Mouse (Mus musculus) midbrain, embryonic 15.5 days (tissue): ENCODE measurements around the gene Ctr9. TPM values are rescaled to one million over a fixed set of nuclear protein-coding genes. Genes with fewer than 3 reads are reported as not detected.

Source experiments
- ATAC-seq: fragments of 200-750 bp; cut with Nextera tagmentation; replicated peaks from 2 replicates; pipeline ENCODE4 v1.8.0; 2017; ENCODE audit warnings: moderate TSS enrichment
- H3K27ac ChIP-seq: fragments of 300-500 bp; sonication (generic); 2 replicates; pipeline ENCODE4 v1.5.1; 2015; ENCODE audit warnings: mild to moderate bottlenecking, inconsistent platforms
- H3K27me3 ChIP-seq: fragments of 300-500 bp; sonication (generic); replicated peaks from 2 replicates; pipeline ENCODE4 v1.6.1; 2015; ENCODE audit warnings: inconsistent platforms
- H3K36me3 ChIP-seq: fragments of 300-500 bp; sonication (generic); replicated peaks from 2 replicates; pipeline ENCODE4 v1.6.1; 2015; ENCODE audit warnings: inconsistent platforms
- H3K4me1 ChIP-seq: fragments of 300-500 bp; sonication (generic); 2 replicates; pipeline ENCODE4 v1.6.1; 2015; ENCODE audit warnings: inconsistent platforms
- H3K4me2 ChIP-seq: fragments of 300-500 bp; sonication (generic); 2 replicates; pipeline ENCODE4 v1.6.1; 2015; ENCODE audit warnings: inconsistent platforms, mild to moderate bottlenecking, moderate library complexity
- H3K4me3 ChIP-seq: fragments of 300-500 bp; sonication (generic); 2 replicates; pipeline ENCODE4 v1.5.1; 2015; ENCODE audit warnings: mild to moderate bottlenecking, inconsistent platforms
- H3K9ac ChIP-seq: fragments of 300-500 bp; sonication (generic); 2 replicates; pipeline ENCODE4 v1.6.1; 2015; ENCODE audit warnings: mild to moderate bottlenecking, inconsistent platforms
- H3K9me3 ChIP-seq: fragments of 300-500 bp; sonication (generic); 2 replicates; pipeline ENCODE4 v1.6.1; 2016; ENCODE audit warnings: inconsistent platforms
- WGBS: fragments of 180-500 bp; shearing (Covaris S2); methylation state at CpG from one replicate; pipeline ENCODE4 v1.1.7; 2015; ENCODE audit warnings: mixed read lengths; 5-methylcytosine and 5-hydroxymethylcytosine counted together
- polyA plus RNA-seq: library from polyadenylated mRNA; unstranded; fragments of >200 nt; fragmentation: Nextera tagmentation; extraction: Ambion mirVana; gene quantifications from 2 replicates; pipeline ENCODE4 v1.2.1, GENCODE M21; 2015

Gene Ctr9
- polyA plus RNA-seq, 1 experiment from 2014 or later, result 91.8 TPM

- 84% methylated on average over 3 of the region's 3 CpGs for WGBS
- ATAC-seq, result no peak
- no peaks in the 10 kb centered on the region for H3K27me3 ChIP-seq
- no peaks in the 10 kb centered on the region for H3K4me1 ChIP-seq
- no peak overlapping the region for H3K27ac ChIP-seq
- no peaks in the 10 kb centered on the region for H3K36me3 ChIP-seq
- H3K4me3 ChIP-seq, result no peak overlapping the region
- no peak overlapping the region for H3K9ac ChIP-seq
- no peaks in the 10 kb centered on the region for H3K9me3 ChIP-seq
- no peak overlapping the region for H3K4me2 ChIP-seq
Measured at GRCm38 (mm10) chr7:111004136-111004840, 24.5 kb upstream of the Ctr9 start.

GRCm38 (mm10) chr7:111014039-111014605 lies 14.6 kb upstream of the Ctr9 start:
- no peaks in the 10 kb centered on the region for H3K27me3 ChIP-seq
- no peaks in the 10 kb centered on the region for H3K9me3 ChIP-seq
- H3K4me2 ChIP-seq, result no peak overlapping the region
- H3K4me3 ChIP-seq, result no peak overlapping the region
- 81% methylated on average over 7 of the region's 7 CpGs for WGBS
- no peak overlapping the region for H3K27ac ChIP-seq
- no peaks in the 10 kb centered on the region for H3K4me1 ChIP-seq
- no peak overlapping the region for H3K9ac ChIP-seq
- H3K36me3 ChIP-seq, result no peaks in the 10 kb centered on the region
- no peak for ATAC-seq

DNA sequence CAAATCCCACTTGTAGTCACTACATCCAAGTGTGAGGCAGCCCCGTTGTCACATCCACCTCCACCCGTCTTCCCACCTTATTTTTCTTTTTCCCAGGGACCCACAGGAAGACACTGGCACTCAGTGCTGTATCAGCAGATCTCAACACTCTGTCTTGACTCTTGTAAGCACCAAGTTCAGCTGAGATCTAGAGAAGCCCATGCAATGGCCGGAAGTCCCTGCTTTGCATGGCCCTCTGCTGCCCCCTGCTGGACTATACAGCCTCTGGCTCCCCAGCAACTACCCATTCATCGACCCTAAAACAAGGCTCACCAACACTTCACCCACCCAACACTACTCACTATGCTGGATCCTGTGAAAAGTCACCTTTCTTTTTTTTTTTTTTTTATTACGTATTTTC lies 13.9 kb upstream of the Ctr9 start:
- H3K4me2 ChIP-seq, result no peak overlapping the region
- 35% methylated on average over 5 of the region's 5 CpGs for WGBS
- no peaks in the 10 kb centered on the region for H3K4me1 ChIP-seq

DNA sequence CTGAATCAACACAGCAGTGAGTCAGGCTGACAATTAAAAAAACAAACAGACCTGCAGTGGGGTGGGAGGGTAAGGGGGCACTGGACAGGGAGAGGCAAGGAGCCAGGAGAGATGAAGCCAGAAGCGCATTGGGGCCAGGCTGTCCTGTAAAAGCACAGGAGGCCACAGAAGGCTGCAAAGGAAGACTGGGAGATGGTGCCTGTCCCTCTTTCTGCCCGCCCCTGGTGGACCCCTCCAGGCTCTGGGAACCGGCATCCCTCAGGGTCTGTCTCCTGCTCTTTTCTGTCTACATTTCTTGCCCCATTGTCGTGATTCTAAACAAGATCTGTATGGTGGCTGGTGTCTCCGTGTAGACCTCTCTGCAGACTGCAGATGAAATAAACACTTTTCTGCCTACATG lies 13.0 kb upstream of the Ctr9 start:
- H3K4me3 ChIP-seq, result no peak overlapping the region
- H3K27me3 ChIP-seq, result no peaks in the 10 kb centered on the region
- 73% methylated on average over 5 of the region's 5 CpGs for WGBS
- no peak overlapping the region for H3K9ac ChIP-seq
- no peak overlapping the region for H3K4me2 ChIP-seq
- H3K36me3 ChIP-seq, result no peaks in the 10 kb centered on the region
- no peaks in the 10 kb centered on the region for H3K4me1 ChIP-seq
- H3K9me3 ChIP-seq, result no peaks in the 10 kb centered on the region
- H3K27ac ChIP-seq, result no peak overlapping the region
- no peak for ATAC-seq

More for the DNA sequence above, 13.9 kb upstream of the Ctr9 start:
- Histone ChIP-seq H3K27me3 (no peaks in the 10 kb centered on the region), H3K4me3 (no peak overlapping the region), H3K36me3 (no peaks in the 10 kb centered on the region), H3K9me3 (no peaks in the 10 kb centered on the region), H3K9ac (no peak overlapping the region), H3K27ac (no peak overlapping the region)
- peak; percentile 80 for ATAC-seq

DNA sequence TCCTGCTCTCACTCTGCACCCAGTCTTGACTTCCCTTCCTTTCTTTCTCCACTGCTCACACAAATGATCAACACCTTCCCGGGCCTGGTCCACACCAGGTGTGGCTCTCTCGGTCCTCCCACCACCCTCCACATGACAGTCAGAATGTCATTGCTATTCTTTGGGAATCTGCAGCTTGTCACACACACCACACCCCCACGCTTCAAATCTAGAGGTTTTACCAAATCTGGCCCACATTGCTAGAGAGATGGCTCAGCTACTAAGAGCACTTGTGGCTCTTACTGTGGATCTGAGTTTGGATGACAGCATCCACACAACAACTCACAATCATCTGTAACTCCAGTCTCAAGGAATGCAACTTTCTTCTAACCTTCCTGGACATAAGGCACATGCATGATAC lies 11.8 kb upstream of the Ctr9 start:
- Histone ChIP-seq H3K4me1 (no peaks in the 10 kb centered on the region), H3K36me3 (no peaks in the 10 kb centered on the region), H3K27me3 (no peaks in the 10 kb centered on the region), H3K27ac (no peak overlapping the region), H3K4me2 (no peak overlapping the region), H3K9ac (no peak overlapping the region), H3K4me3 (no peak overlapping the region), H3K9me3 (no peaks in the 10 kb centered on the region)
- no peak for ATAC-seq
- WGBS, result 89% methylated on average over 3 of the region's 3 CpGs

GRCm38 (mm10) chr7:111020814-111021213 lies 7.9 kb upstream of the Ctr9 start:
- Histone ChIP-seq H3K4me1 (0 out of 2 replicates have a peak, but pooled peaks cover 4% of the 10 kb centered on the region), H3K9me3 (no peaks in the 10 kb centered on the region), H3K27ac (no peak overlapping the region), H3K36me3 (no peaks in the 10 kb centered on the region), H3K4me3 (no peak overlapping the region), H3K4me2 (no peak overlapping the region), H3K27me3 (no peaks in the 10 kb centered on the region), H3K9ac (no peak overlapping the region)
- ATAC-seq, result no peak
- 80% methylated on average over 4 of the region's 4 CpGs for WGBS

- Histone ChIP-seq H3K27me3 (no peaks in the 10 kb centered on the region), H3K4me1 (0 out of 2 replicates have a peak, but pooled peaks cover 4% of the 10 kb centered on the region), H3K4me2 (no peak overlapping the region), H3K9ac (no peak overlapping the region; the same call in 1 of the 2 replicates), H3K27ac (no peak overlapping the region), H3K36me3 (no peaks in the 10 kb centered on the region), H3K9me3 (no peaks in the 10 kb centered on the region), H3K4me3 (no peak overlapping the region)
- no peak for ATAC-seq
- 23% methylated on average over 8 of the region's 8 CpGs for WGBS
Measured at GRCm38 (mm10) chr7:111024068-111024594, 4.6 kb upstream of the Ctr9 start.

- 62% methylated on average over 4 of the region's 4 CpGs for WGBS
- ATAC-seq, result no peak
Measured at GRCm38 (mm10) chr7:111024912-111025311, 3.8 kb upstream of the Ctr9 start.

DNA sequence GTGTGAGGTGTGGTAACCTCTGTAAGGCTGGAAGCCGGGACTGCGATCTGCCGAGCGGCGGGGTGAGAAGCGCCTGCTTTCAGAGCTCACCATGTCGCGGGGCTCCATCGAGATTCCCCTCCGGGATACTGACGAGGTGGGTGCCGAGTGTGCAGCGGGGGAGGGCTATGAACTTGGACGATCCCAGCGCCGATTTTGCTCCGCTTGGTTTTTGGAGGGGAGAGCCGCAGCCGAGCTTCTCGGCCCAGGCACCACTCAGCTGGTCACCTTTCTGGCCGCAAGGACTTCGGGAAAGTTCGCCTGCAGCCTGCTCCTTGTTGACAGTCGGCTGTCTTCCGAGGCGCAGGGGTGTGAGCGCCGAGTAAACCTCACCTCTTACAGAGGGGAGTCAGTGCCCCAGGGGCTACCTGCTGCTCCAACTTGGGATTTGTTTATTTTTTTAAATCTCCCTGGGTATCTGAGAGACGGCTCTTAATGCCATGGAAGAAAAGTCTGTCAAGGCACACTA lies 349 bp downstream of the Ctr9 start:
- Histone ChIP-seq H3K27me3 (no peaks in the 10 kb centered on the region), H3K9ac (peak overlapping the region; percentile 86), H3K36me3 (peaks cover 11% of the 10 kb centered on the region; the same call in 1 of the 2 replicates), H3K4me2 (peak overlapping the region; percentile 85), H3K9me3 (no peaks in the 10 kb centered on the region), H3K4me1 (peaks cover 21% of the 10 kb centered on the region), H3K27ac (peak overlapping the region; percentile 98), H3K4me3 (peak overlapping the region; percentile 98)
- peak; percentile 60; the same call in 1 of the 2 replicates for ATAC-seq
- WGBS, result 0% methylated on average over 29 of the region's 29 CpGs

More at GRCm38 (mm10) chr7:111024912-111025311, 3.8 kb upstream of the Ctr9 start:
- Histone ChIP-seq H3K9me3 (no peaks in the 10 kb centered on the region), H3K9ac (no peak overlapping the region), H3K27me3 (no peaks in the 10 kb centered on the region), H3K4me2 (no peak overlapping the region), H3K4me3 (no peak overlapping the region), H3K4me1 (peaks cover 10% of the 10 kb centered on the region), H3K27ac (no peak overlapping the region), H3K36me3 (no peaks in the 10 kb centered on the region)

DNA sequence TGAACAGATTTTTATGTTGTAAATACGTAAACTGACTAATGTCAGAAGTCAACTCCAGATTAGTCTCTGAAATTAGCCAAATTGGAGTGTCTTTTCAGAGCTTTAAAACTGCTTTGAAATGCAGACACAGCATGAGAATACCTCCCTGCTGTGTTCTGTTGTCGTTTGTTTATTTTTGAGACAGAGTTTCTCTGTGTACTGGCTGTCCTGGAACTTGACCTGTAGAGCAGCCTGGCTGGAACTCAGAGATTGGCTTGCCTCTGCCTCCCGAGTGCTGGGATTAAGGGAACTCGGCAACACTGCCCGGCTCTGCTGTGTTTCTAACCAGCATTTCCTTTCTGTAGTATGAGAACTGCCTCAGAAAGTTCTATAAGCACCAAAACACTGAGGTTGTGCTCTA lies 20.2 kb downstream of the Ctr9 start:
- no peaks in the 10 kb centered on the region for H3K27me3 ChIP-seq
- no peaks in the 10 kb centered on the region for H3K9me3 ChIP-seq
- no peak for ATAC-seq
- no peaks in the 10 kb centered on the region for H3K4me1 ChIP-seq
- no peak overlapping the region for H3K4me3 ChIP-seq
- whole genome bisulfite sequencing, result 86% methylated on average over 5 of the region's 5 CpGs
- H3K9ac ChIP-seq, result no peak overlapping the region
- peaks cover 74% of the 10 kb centered on the region for H3K36me3 ChIP-seq
- no peak overlapping the region for H3K27ac ChIP-seq
- no peak overlapping the region for H3K4me2 ChIP-seq

- no peaks in the 10 kb centered on the region for H3K4me1 ChIP-seq
- H3K4me3 ChIP-seq, result no peak overlapping the region
- H3K9ac ChIP-seq, result no peak overlapping the region
- no peak overlapping the region for H3K27ac ChIP-seq
- H3K27me3 ChIP-seq, result no peaks in the 10 kb centered on the region
- H3K36me3 ChIP-seq, result peaks cover 75% of the 10 kb centered on the region
- 50% methylated on average over 6 of the region's 6 CpGs for WGBS
- H3K9me3 ChIP-seq, result no peaks in the 10 kb centered on the region
- no peak overlapping the region for H3K4me2 ChIP-seq
- no peak for ATAC-seq
Measured at GRCm38 (mm10) chr7:111049652-111050421, 21.1 kb downstream of the Ctr9 start.

GRCm38 (mm10) chr7:111055221-111055620 lies 26.5 kb downstream of the Ctr9 start:
- Histone ChIP-seq H3K9ac (no peak overlapping the region), H3K4me1 (no peaks in the 10 kb centered on the region), H3K27me3 (no peaks in the 10 kb centered on the region), H3K36me3 (peaks cover 48% of the 10 kb centered on the region), H3K4me2 (no peak overlapping the region), H3K4me3 (no peak overlapping the region), H3K27ac (no peak overlapping the region), H3K9me3 (no peaks in the 10 kb centered on the region)
- no peak for ATAC-seq
- WGBS, result 93% methylated on average over 19 of the region's 19 CpGs
